Mouse (Mus musculus) hindbrain, embryonic 14.5 days (tissue): Measurements from ENCODE around the gene Sult2b1. TPM values are rescaled to one million over a fixed set of nuclear protein-coding genes. Genes with fewer than 3 reads are reported as not detected.

Experiments
- ATAC-seq: fragments of 200-750 bp; cut with Nextera tagmentation; 2 replicates; pipeline ENCODE4 v1.8.0; 2017; ENCODE audit warnings: moderate number of reproducible peaks, mild to moderate bottlenecking, moderate TSS enrichment, moderate library complexity; ENCODE audit not compliant: low FRiP score
- DNase-seq: peaks from one replicate; pipeline ENCODE4 v3.0.0-alpha.2; 2015; ENCODE audit warnings: low spot score
- H3K27ac ChIP-seq: fragments of 300-500 bp; sonication (generic); 2 replicates; pipeline ENCODE4 v1.5.1; 2014; ENCODE audit warnings: mild to moderate bottlenecking, moderate library complexity
- H3K27me3 ChIP-seq: fragments of 300-500 bp; sonication (generic); 2 replicates; pipeline ENCODE4 v1.6.1; 2014; ENCODE audit warnings: mild to moderate bottlenecking, low read length, mixed read lengths; ENCODE audit not compliant: control insufficient read depth, insufficient read depth
- H3K36me3 ChIP-seq: fragments of 300-500 bp; sonication (generic); replicated peaks from 2 replicates; pipeline ENCODE4 v1.6.1; 2014; ENCODE audit not compliant: control insufficient read depth, insufficient read depth
- H3K4me1 ChIP-seq: fragments of 300-500 bp; sonication (generic); replicated peaks from 2 replicates; pipeline ENCODE4 v1.6.1; 2014; ENCODE audit warnings: antibody characterized with exemption, low read length, mixed read lengths; ENCODE audit not compliant: control insufficient read depth, insufficient read depth
- H3K4me2 ChIP-seq: fragments of 300-500 bp; sonication (generic); replicated peaks from 2 replicates; pipeline ENCODE4 v1.6.1; 2014; ENCODE audit warnings: mild to moderate bottlenecking, moderate library complexity
- H3K4me3 ChIP-seq: fragments of 300-500 bp; sonication (generic); replicated peaks from 2 replicates; pipeline ENCODE4 v1.5.1; 2014; ENCODE audit warnings: mild to moderate bottlenecking, low read length
- H3K9ac ChIP-seq: fragments of 300-500 bp; sonication (generic); 2 replicates; pipeline ENCODE4 v1.6.1; 2014
- H3K9me3 ChIP-seq: fragments of 300-500 bp; sonication (generic); 2 replicates; pipeline ENCODE4 v1.6.1; 2016; ENCODE audit warnings: low read length; ENCODE audit not compliant: control insufficient read depth
- WGBS: fragments of 180-500 bp; shearing (Covaris S2); extraction: QIAGEN DNeasy Blood & Tissue Kit; methylation state at CpG from one replicate; pipeline ENCODE4 v1.1.7; 2014; 5-methylcytosine and 5-hydroxymethylcytosine counted together
- polyA plus RNA-seq: library from polyadenylated mRNA; unstranded; fragments of >200 nt; fragmentation: Nextera tagmentation; extraction: Ambion mirVana; gene quantifications from 2 replicates; pipeline ENCODE4 v1.2.1, GENCODE M21; 2014

Gene Sult2b1
- polyA plus RNA-seq, 1 experiment from 2014 or later: 7.3 TPM

DNA sequence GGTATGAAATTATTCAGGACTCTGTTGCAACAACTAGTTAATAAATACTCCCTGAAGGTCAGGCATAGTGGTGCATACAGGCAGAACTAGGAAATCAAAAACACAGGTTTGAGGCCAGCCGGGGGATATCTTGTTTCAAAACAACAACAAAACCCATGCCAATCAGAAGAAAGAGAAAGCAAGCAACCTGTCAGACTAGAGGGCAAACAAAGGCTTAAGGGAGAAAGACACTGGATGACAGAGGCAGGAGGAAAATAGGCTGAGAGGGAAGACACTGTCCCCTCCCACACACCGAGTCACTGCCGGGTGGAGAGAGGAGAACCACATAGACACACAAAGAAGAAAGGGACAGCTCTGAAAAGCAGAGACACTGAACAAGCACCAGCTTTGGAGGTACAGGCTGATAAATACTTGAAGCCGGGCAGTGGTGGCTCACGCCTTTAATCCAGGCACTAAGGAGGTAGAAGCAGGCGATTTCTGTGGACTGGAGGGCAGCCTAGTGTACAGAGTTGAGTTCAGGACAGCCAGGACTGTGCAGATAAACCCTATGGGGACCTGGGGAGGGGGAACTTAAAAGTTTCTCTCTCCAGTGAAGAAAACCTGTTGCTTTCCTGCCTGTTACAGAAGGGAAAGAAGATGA lies 70.5 kb downstream of the Sult2b1 start:
- peak overlapping the region; percentile 64 for H3K4me2 ChIP-seq
- DNase-seq (no peak), ATAC-seq (no peak)
- peaks cover 43% of the 10 kb centered on the region for H3K4me1 ChIP-seq
- H3K9ac ChIP-seq: peak overlapping the region; percentile 64
- 79% methylated on average over 6 of the region's 6 CpGs for WGBS
- H3K9me3 ChIP-seq: no peaks in the 10 kb centered on the region
- no peak overlapping the region for H3K27ac ChIP-seq
- peaks cover 39% of the 10 kb centered on the region for H3K36me3 ChIP-seq
- no peaks in the 10 kb centered on the region for H3K27me3 ChIP-seq
- H3K4me3 ChIP-seq: peak overlapping the region; percentile 56

DNA sequence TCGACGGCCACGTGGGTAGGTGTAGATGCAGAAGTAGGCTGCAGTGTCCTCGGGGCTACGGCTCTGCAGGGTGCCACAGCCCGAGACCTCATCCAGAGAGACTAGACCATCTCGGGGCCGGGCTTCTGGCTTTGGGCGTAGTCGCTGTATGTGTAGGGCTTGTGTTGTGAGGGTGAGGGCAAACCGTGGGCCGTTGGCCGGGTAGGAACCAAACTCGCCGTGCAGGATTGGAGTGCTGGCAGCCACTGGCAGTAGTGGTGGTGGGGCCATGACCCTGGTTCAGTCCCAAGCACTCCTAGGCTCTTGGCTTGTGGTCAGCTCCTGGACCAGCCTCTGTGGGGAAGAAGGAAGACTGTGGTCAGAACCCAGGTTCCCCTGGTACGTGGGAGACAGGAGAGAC lies 71.1 kb downstream of the Sult2b1 start:
- ATAC-seq: no peak
- no peak overlapping the region for H3K27ac ChIP-seq
- H3K4me1 ChIP-seq: peaks cover 45% of the 10 kb centered on the region
- no peak for DNase-seq
- H3K9me3 ChIP-seq: no peaks in the 10 kb centered on the region
- 93% methylated on average over 16 of the region's 16 CpGs for WGBS
- no peak overlapping the region for H3K4me3 ChIP-seq
- no peak overlapping the region for H3K9ac ChIP-seq
- no peak overlapping the region for H3K4me2 ChIP-seq
- peaks cover 38% of the 10 kb centered on the region for H3K36me3 ChIP-seq
- H3K27me3 ChIP-seq: no peaks in the 10 kb centered on the region

DNA sequence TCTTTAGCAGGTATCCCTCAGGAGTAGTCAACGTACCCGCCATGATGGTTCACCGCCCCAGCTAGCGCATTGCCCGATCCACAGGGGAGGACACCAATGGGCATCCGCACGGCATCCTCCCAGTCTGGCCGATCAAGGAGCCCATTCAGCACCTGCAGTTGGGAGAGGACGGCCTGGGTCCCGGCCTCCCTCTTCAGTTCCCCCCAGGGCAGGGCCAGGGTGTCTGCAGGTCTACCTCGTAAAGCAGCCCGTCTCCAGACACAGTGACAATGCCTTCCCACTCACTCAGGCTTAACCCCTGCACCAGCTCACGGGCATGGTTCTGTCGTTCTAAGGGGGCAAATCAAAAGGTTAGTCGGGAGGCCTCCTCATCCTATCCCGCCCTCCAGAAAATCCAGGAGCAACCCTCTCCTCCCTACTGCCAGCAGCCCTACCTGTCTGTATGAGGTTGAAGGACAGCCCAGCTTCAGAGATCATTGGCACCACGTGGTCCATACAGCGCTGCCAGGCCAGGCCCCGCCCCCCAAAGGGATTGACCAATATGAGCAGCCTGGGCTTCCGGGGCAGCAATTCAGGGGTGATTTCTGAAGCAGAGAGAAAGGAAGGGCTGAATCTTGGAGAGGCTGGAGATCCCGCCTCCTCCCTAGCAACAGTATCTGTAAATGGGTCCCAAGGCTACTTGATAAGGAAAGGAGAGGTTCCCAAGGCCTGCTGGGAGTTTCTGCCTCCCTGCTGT lies 72.3 kb downstream of the Sult2b1 start:
- Histone ChIP-seq H3K27me3 (no peaks in the 10 kb centered on the region), H3K27ac (no peak overlapping the region), H3K4me1 (peaks cover 56% of the 10 kb centered on the region), H3K4me2 (no peak overlapping the region), H3K9me3 (no peaks in the 10 kb centered on the region), H3K36me3 (peaks cover 38% of the 10 kb centered on the region), H3K4me3 (no peak overlapping the region), H3K9ac (no peak overlapping the region)
- DNase-seq (no peak), ATAC-seq (no peak)
- WGBS: 91% methylated on average over 21 of the region's 21 CpGs

DNA sequence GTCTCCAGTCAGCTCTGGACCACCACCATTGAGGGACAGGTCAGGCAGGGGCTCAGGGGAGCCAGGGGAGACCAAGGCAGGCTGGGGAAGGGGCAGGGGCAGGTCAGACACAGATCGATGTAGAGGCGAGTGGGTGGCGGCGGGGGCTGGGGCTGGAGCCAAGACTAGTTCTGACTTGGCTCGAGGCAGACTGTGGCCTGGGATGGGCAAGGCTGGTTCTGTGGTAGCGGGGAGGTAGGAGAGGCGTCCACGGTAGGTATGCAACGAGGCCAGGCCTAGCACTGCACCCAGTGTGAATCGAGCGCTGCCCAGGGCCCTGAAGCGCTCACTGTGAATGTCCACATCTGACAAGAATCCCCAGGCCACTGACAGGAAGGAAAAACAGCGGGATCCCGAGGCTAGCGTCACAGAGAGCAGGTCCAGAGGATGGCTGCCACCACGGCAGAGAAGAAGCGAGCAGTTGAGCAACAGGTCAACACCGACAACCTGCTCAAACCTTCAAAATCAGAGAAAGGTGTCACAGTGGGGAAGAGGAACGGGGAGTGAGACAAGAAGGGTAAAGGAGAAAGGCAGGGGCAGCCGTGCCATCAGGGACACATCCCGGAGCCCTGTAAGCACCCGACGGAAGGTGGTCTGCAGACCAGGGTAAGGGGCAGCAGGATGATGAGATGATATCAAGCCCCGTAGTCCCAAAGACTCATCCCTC lies 73.0 kb downstream of the Sult2b1 start:
- DNase-seq (no peak), ATAC-seq (no peak)
- no peaks in the 10 kb centered on the region for H3K27me3 ChIP-seq
- WGBS: 96% methylated on average over 24 of the region's 24 CpGs
- H3K9me3 ChIP-seq: no peaks in the 10 kb centered on the region
- H3K9ac ChIP-seq: no peak overlapping the region
- H3K4me3 ChIP-seq: no peak overlapping the region
- H3K36me3 ChIP-seq: peaks cover 38% of the 10 kb centered on the region
- H3K27ac ChIP-seq: no peak overlapping the region
- H3K4me1 ChIP-seq: peaks cover 55% of the 10 kb centered on the region
- H3K4me2 ChIP-seq: no peak overlapping the region

DNA sequence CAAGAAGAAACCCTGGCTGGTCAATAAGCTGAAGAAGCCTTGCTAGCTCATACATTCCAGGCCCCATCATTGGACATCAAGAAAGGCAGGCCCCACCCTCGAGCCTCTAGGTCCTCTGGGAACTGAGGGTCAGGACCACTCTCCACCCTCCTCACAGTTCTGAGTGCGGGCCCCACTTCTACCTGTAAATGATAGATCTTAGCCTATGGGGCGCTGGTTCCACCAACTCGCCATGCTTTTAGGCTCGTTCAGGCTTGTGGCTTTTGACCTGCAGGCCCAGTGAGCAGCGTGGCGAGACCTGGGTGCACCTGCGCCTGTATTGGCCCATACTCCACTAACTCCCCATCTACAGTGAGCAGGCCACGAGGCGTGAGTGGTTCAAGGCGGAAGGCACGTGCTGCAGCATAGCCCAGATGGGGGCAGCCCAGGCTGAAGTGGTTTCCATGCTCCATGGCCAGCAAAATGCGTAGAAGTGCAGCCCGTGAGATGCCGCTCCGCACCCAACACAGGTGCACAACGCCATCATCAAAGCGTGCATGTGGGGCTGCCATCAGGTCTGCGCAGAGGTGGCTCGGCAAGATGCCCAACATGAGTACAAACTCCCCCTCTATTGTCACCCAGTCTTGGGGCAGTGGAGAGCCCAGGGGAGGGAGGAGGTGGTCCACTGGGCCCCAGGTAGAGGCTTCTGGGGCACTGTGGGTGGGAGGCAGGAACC lies 73.8 kb downstream of the Sult2b1 start:
- 94% methylated on average over 20 of the region's 20 CpGs for WGBS
- no peak for ATAC-seq
- Histone ChIP-seq H3K4me2 (no peak overlapping the region), H3K9ac (no peak overlapping the region), H3K9me3 (no peaks in the 10 kb centered on the region), H3K4me1 (peaks cover 55% of the 10 kb centered on the region), H3K4me3 (no peak overlapping the region), H3K27me3 (no peaks in the 10 kb centered on the region), H3K36me3 (peaks cover 38% of the 10 kb centered on the region), H3K27ac (no peak overlapping the region)
- DNase-seq: no peak

DNA sequence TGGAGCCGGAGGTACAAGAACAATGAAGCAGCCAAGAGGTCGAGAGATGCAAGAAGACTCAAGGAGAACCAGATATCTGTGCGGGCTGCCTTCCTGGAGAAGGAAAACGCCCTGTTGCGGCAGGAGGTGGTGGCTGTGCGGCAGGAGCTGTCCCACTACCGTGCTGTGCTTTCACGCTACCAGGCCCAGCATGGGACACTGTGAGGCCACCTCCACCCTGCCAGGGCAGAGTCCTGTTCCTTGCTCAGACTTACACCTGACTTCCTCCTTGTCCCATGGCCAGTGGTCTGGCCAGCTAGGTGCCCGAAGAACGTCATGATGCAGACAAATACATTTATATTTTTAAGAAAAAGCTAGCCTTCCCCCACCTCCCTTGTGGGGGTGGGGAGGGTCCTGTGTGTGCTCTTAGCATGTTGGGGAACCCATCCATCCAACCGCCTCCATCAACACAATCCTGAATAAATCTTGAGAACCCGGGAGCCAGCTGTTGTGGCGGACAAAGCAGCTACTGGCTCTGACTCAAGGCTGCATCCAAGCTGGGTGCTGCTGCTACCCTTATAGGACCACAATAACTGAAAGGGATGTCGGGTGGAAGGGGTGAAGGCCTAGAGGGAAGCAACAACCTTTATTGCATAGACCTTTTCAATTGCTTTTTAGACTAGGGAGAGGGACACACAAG lies 74.7 kb downstream of the Sult2b1 start:
- H3K4me3 ChIP-seq: no peak overlapping the region
- peaks cover 57% of the 10 kb centered on the region for H3K4me1 ChIP-seq
- H3K4me2 ChIP-seq: 0 out of 2 replicates have a peak overlapping the region, but pooled peaks have one; percentile 13
- 55% methylated on average over 14 of the region's 14 CpGs for WGBS
- H3K9ac ChIP-seq: no peak overlapping the region
- ATAC-seq (no peak), DNase-seq (no peak)
- no peaks in the 10 kb centered on the region for H3K27me3 ChIP-seq
- H3K36me3 ChIP-seq: peaks cover 38% of the 10 kb centered on the region
- peak overlapping the region; percentile 30; the same call in 1 of the 2 replicates for H3K27ac ChIP-seq
- H3K9me3 ChIP-seq: no peaks in the 10 kb centered on the region

DNA sequence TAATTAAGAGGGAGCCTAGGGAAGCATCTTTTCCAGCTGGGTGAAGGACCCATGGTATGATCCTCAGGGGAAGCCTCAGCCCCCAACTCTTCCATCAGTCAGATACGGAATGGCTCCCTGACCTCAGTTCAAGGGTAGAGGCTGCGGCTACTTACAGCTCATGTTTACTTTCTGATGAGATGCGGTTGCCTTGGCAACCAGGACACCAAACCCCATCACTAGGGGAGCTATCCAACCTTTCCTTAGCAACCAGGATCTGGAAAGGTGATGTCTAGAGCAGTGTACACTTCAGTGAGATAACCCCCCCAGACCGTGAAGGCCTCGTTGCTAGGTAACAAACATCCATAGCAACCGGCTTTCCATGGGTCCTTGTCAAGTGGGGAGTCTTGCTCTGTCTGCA lies 75.4 kb downstream of the Sult2b1 start:
- DNase-seq (peak; percentile 63), ATAC-seq (no peak)
- WGBS: 23% methylated on average over 6 of the region's 6 CpGs
- Histone ChIP-seq H3K4me1 (peaks cover 50% of the 10 kb centered on the region), H3K27ac (peak overlapping the region; percentile 43; the same call in 1 of the 2 replicates), H3K9me3 (no peaks in the 10 kb centered on the region), H3K27me3 (no peaks in the 10 kb centered on the region), H3K36me3 (peaks cover 38% of the 10 kb centered on the region), H3K4me2 (0 out of 2 replicates have a peak overlapping the region, but pooled peaks have one; percentile 13), H3K4me3 (no peak overlapping the region), H3K9ac (no peak overlapping the region)

DNA sequence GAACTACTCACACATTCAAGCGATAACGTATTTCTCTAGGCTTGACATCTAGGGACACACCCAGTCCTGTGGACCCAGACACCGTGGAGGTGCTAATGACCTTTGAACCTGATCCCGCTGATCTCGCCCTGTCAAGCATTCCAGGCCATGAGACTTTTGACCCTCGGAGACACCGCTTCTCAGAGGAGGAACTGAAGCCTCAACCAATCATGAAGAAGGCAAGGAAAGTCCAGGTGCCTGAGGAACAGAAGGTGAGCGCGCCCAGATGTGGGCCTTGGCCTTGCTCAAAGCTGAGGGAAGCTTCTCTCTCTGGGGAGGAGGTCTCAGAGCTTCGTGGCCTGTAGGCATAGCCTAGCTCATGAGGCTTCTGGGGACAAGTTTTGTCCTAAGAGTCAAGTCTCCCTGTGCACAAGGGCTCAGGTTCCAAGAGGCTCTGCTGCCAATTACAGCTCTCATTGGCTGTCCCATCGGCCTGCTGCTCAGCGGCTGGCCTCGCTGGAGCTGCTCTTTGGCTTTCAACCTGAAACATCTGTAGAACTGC lies 76.2 kb downstream of the Sult2b1 start:
- 58% methylated on average over 13 of the region's 13 CpGs for WGBS
- Histone ChIP-seq H3K9ac (no peak overlapping the region), H3K27me3 (no peaks in the 10 kb centered on the region), H3K9me3 (no peaks in the 10 kb centered on the region), H3K4me1 (peaks cover 56% of the 10 kb centered on the region), H3K36me3 (peaks cover 36% of the 10 kb centered on the region), H3K4me2 (peak overlapping the region; percentile 94; the same call in 1 of the 2 replicates), H3K4me3 (no peak overlapping the region), H3K27ac (peak overlapping the region; percentile 43; the same call in 1 of the 2 replicates)
- no peak for ATAC-seq
- DNase-seq: no peak
